Comparison of ENCODE assay signal across 9 mouse cellular contexts in the genomic region with DNA sequence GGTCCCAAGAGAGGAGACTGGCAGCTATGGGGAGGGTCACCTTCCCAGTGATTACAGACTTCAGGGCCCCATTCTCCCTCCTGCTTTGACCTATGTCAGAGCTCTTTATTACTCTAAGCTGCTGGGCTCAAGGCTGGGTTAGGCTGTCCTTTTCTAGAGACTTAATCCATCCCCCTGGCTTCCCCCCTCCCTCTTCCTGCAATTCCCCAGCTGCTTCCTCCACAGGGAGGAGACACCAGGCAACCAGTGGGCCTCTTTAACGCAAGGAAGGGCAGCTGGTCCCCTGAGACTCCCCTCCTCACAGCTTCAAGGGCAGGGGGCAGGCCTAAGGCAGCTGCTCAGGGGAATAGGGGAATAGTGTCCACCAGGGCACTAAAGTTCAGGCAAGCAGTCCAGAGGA. TPM values are rescaled to one million over a fixed set of nuclear protein-coding genes. Genes with fewer than 3 reads are reported as not detected.
DNase-seq lines count a peak whose midpoint lies in the region; ATAC-seq lines count a peak whose summit lies in the region.
"Had no signal": no experiment of that assay in that cellular context is flagged by ENCODE, and none has a peak within 500 bp of the region (broad histone marks: within the 10 kb centered on the region; RNA-seq: fewer than 3 reads in every experiment).

No protein-coding gene starts in this region.

- H3K27me3 ChIP-seq in intestine, embryonic 15.5 days (replicated peaks) = no peaks in the 10 kb centered on the region
- H3K27me3 ChIP-seq in intestine, embryonic 16.5 days (replicated peaks; ENCODE audit: control insufficient read depth, insufficient read depth, low read length) = no peaks in the 10 kb centered on the region
- peaks cover 4% of the 10 kb centered on the region; the same call in 1 of the 2 replicates for H3K27me3 ChIP-seq in kidney, embryonic 16.5 days (ENCODE audit: insufficient read depth, low read length)
- peaks cover 17% of the 10 kb centered on the region for H3K27me3 ChIP-seq in neural tube, embryonic 13.5 days

- H3K4me1 ChIP-seq in intestine, embryonic 15.5 days (replicated peaks) = peaks cover 32% of the 10 kb centered on the region
- H3K4me1 ChIP-seq in intestine, embryonic 16.5 days (ENCODE audit: control insufficient read depth, insufficient read depth, low read length) = peaks cover 32% of the 10 kb centered on the region
- H3K4me1 ChIP-seq in kidney, embryonic 16.5 days (ENCODE audit: insufficient read depth, low read length) = peaks cover 37% of the 10 kb centered on the region
- H3K4me1 ChIP-seq in neural tube, embryonic 13.5 days (replicated peaks) = peaks cover 62% of the 10 kb centered on the region

- no peak for ATAC-seq in intestine, embryonic 15.5 days
- no peak for ATAC-seq in intestine, embryonic 16.5 days
- ATAC-seq in granulocyte monocyte progenitor cell, adult 5-6 weeks (replicated peaks; ENCODE audit: poor library complexity, severe bottlenecking) = peak; percentile 8
- ATAC-seq in kidney, embryonic 16.5 days (ENCODE audit: low FRiP score, low TSS enrichment) = no peak; the same call in 1 of the 2 replicates
- ATAC-seq in neural tube, embryonic 13.5 days (ENCODE audit: low read depth) = no peak

- no peak overlapping the region for H3K4me3 ChIP-seq in intestine, embryonic 15.5 days (replicated peaks)
- no peak overlapping the region for H3K4me3 ChIP-seq in intestine, embryonic 16.5 days (ENCODE audit: low read length)
- H3K4me3 ChIP-seq in kidney, embryonic 16.5 days (ENCODE audit: low read length) = no peak overlapping the region
- H3K4me3 ChIP-seq in neural tube, embryonic 13.5 days = no peak overlapping the region

- no peak overlapping the region for H3K9ac ChIP-seq in intestine, embryonic 15.5 days
- no peak overlapping the region for H3K9ac ChIP-seq in intestine, embryonic 16.5 days (ENCODE audit: low read depth, low read length)
- H3K9ac ChIP-seq in kidney, embryonic 16.5 days (replicated peaks; ENCODE audit: low read length) = no peak overlapping the region
- peak overlapping the region; percentile 22; the same call in 1 of the 2 replicates for H3K9ac ChIP-seq in neural tube, embryonic 13.5 days
- H3K9ac ChIP-seq: limb, embryonic 15.5 days had no signal

- H3K27ac ChIP-seq in intestine, embryonic 15.5 days = no peak overlapping the region
- no peak overlapping the region for H3K27ac ChIP-seq in intestine, embryonic 16.5 days (ENCODE audit: low read length)
- no peak overlapping the region for H3K27ac ChIP-seq in kidney, embryonic 16.5 days (ENCODE audit: low read length)
- H3K27ac ChIP-seq in neural tube, embryonic 13.5 days (replicated peaks) = no peak overlapping the region
- H3K27ac ChIP-seq: limb, embryonic 15.5 days had no signal

- DNase-seq in natural killer cell, adult 2 months (ENCODE audit: low spot score in 2 of 2) = no peak
- no peak for DNase-seq in c-Kit-positive CD71-positive TER-119-positive erythroid progenitor cells, embryonic 14.5 days (ENCODE audit: low spot score)
- DNase-seq in spleen, postnatal 10 days (ENCODE audit: low spot score in 2 of 2) = no peak

- no peaks in the 10 kb centered on the region for H3K36me3 ChIP-seq in intestine, embryonic 15.5 days
- no peaks in the 10 kb centered on the region for H3K36me3 ChIP-seq in intestine, embryonic 16.5 days (ENCODE audit: control insufficient read depth, insufficient read depth, low read length)
- no peaks in the 10 kb centered on the region for H3K36me3 ChIP-seq in kidney, embryonic 16.5 days (ENCODE audit: insufficient read depth, low read length)
- no peaks in the 10 kb centered on the region for H3K36me3 ChIP-seq in neural tube, embryonic 13.5 days
- H3K36me3 ChIP-seq: limb, embryonic 15.5 days had no signal

- WGBS in intestine, embryonic 15.5 days = 25% methylated on average over 1 of the region's 1 CpGs
- 24% methylated on average over 1 of the region's 1 CpGs for WGBS in intestine, embryonic 16.5 days
- WGBS in kidney, embryonic 16.5 days = 14% methylated on average over 1 of the region's 1 CpGs
- WGBS in neural tube, embryonic 13.5 days = 0% methylated on average over 1 of the region's 1 CpGs

- no peaks in the 10 kb centered on the region for H3K9me3 ChIP-seq in intestine, embryonic 15.5 days
- H3K9me3 ChIP-seq in intestine, embryonic 16.5 days (ENCODE audit: control insufficient read depth, low read length) = no peaks in the 10 kb centered on the region
- no peaks in the 10 kb centered on the region for H3K9me3 ChIP-seq in kidney, embryonic 16.5 days (ENCODE audit: low read length)
- no peaks in the 10 kb centered on the region for H3K9me3 ChIP-seq in neural tube, embryonic 13.5 days
- H3K9me3 ChIP-seq: limb, embryonic 15.5 days had no signal

- H3K4me2 ChIP-seq in intestine, embryonic 15.5 days (replicated peaks) = peak overlapping the region; percentile 98
- no peak overlapping the region for H3K4me2 ChIP-seq in intestine, embryonic 16.5 days (ENCODE audit: low read depth, low read length)
- 0 out of 2 replicates have a peak overlapping the region, but pooled peaks have one; percentile 9 for H3K4me2 ChIP-seq in kidney, embryonic 16.5 days (replicated peaks; ENCODE audit: low read depth, low read length)
- H3K4me2 ChIP-seq in neural tube, embryonic 13.5 days = no peak overlapping the region

RNA-seq across cellular contexts. Expression of gene Impdh1, which starts 1.9 kb away (rescaled TPM):
- 44.7 and 44.8 TPM in 2 replicates for polyA plus RNA-seq in intestine, embryonic 15.5 days (2015; fragmentation: Nextera tagmentation; extraction: Ambion mirVana)
- 39.7 and 40.1 TPM in 2 replicates for polyA plus RNA-seq in intestine, embryonic 16.5 days (2015; fragmentation: Nextera tagmentation; extraction: Ambion mirVana)
- total RNA-seq in granulocyte monocyte progenitor cell, adult 5-6 weeks (2014; fragmentation: Nextera tagmentation) = 109 and 124 TPM in 2 replicates
- total RNA-seq in granulocyte monocyte progenitor cell, adult 5-6 weeks (2017) = 110 and 120 TPM in 2 replicates
- polyA plus RNA-seq in kidney, embryonic 16.5 days (2015; fragmentation: Nextera tagmentation; extraction: Ambion mirVana) = 49.1 and 50.3 TPM in 2 replicates
- polyA plus RNA-seq in neural tube, embryonic 13.5 days (2015; fragmentation: Nextera tagmentation; extraction: Ambion mirVana) = 84.7 and 91.1 TPM in 2 replicates

RNA-seq across cellular contexts. Expression of gene Prrt4, which starts 34.9 kb away (rescaled TPM):
- polyA plus RNA-seq in intestine, embryonic 15.5 days (2015; fragmentation: Nextera tagmentation; extraction: Ambion mirVana) = 0.40 and 0.50 TPM in 2 replicates
- polyA plus RNA-seq in intestine, embryonic 16.5 days (2015; fragmentation: Nextera tagmentation; extraction: Ambion mirVana) = 0.23 and 0.27 TPM in 2 replicates
- not detected in 2 replicates for total RNA-seq in granulocyte monocyte progenitor cell, adult 5-6 weeks (2014; fragmentation: Nextera tagmentation)
- total RNA-seq in granulocyte monocyte progenitor cell, adult 5-6 weeks (2017) = not detected in 2 replicates
- polyA plus RNA-seq in kidney, embryonic 16.5 days (2015; fragmentation: Nextera tagmentation; extraction: Ambion mirVana) = 0.71 and 1.1 TPM in 2 replicates
- 4.8 TPM in 2 replicates for polyA plus RNA-seq in neural tube, embryonic 13.5 days (2015; fragmentation: Nextera tagmentation; extraction: Ambion mirVana)

RNA-seq across cellular contexts. Expression of gene Rbm28, which starts 49.4 kb away (rescaled TPM):
- 24.9 and 28.4 TPM in 2 replicates for polyA plus RNA-seq in intestine, embryonic 15.5 days (2015; fragmentation: Nextera tagmentation; extraction: Ambion mirVana)
- polyA plus RNA-seq in intestine, embryonic 16.5 days (2015; fragmentation: Nextera tagmentation; extraction: Ambion mirVana) = 23.5 and 25.5 TPM in 2 replicates
- 47.7 and 84.2 TPM in 2 replicates for total RNA-seq in granulocyte monocyte progenitor cell, adult 5-6 weeks (2014; fragmentation: Nextera tagmentation)
- total RNA-seq in granulocyte monocyte progenitor cell, adult 5-6 weeks (2017) = 58.5 and 59.9 TPM in 2 replicates
- 45.9 and 53.6 TPM in 2 replicates for polyA plus RNA-seq in kidney, embryonic 16.5 days (2015; fragmentation: Nextera tagmentation; extraction: Ambion mirVana)
- 41.3 and 44.4 TPM in 2 replicates for polyA plus RNA-seq in neural tube, embryonic 13.5 days (2015; fragmentation: Nextera tagmentation; extraction: Ambion mirVana)

RNA-seq across cellular contexts. Expression of gene Hilpda, which starts 58.0 kb away (rescaled TPM):
- polyA plus RNA-seq in intestine, embryonic 15.5 days (2015; fragmentation: Nextera tagmentation; extraction: Ambion mirVana) = 32.4 and 34.6 TPM in 2 replicates
- polyA plus RNA-seq in intestine, embryonic 16.5 days (2015; fragmentation: Nextera tagmentation; extraction: Ambion mirVana) = 27.0 and 27.8 TPM in 2 replicates
- total RNA-seq in granulocyte monocyte progenitor cell, adult 5-6 weeks (2014; fragmentation: Nextera tagmentation) = 14.0 and 15.5 TPM in 2 replicates
- total RNA-seq in granulocyte monocyte progenitor cell, adult 5-6 weeks (2017) = 9.7 and 17.7 TPM in 2 replicates
- 34.9 TPM in 2 replicates for polyA plus RNA-seq in kidney, embryonic 16.5 days (2015; fragmentation: Nextera tagmentation; extraction: Ambion mirVana)
- 34.6 and 36.6 TPM in 2 replicates for polyA plus RNA-seq in neural tube, embryonic 13.5 days (2015; fragmentation: Nextera tagmentation; extraction: Ambion mirVana)

Comparison
In these comparisons a context has a peak if more than half of its experiments do, and no peak if none do; other contexts are left out.
1. H3K4me2 ChIP-seq: peak in intestine, embryonic 15.5 days (single experiment) and kidney, embryonic 16.5 days (single experiment); none in intestine, embryonic 16.5 days (single experiment) and neural tube, embryonic 13.5 days (single experiment).